Mouse (Mus musculus) lung, postnatal 0 days (tissue): ENCODE measurements around the gene Pafah2.

Source experiments
- CTCF ChIP-seq: IDR thresholded peaks from 2 replicates; pipeline ENCODE4 v1.5.1; 2016; ENCODE audit warnings: antibody characterized with exemption, mild to moderate bottlenecking
- EP300 ChIP-seq: IDR thresholded peaks from 2 replicates; pipeline ENCODE4 v1.6.1; 2016; ENCODE audit warnings: antibody characterized with exemption, mild to moderate bottlenecking, control low read depth

GRCm38 (mm10) chr4:134352929-134353328 lies 43.2 kb upstream of the Pafah2 start:
- TF ChIP-seq CTCF: no peak
- TF ChIP-seq EP300: no peak
